Mouse (Mus musculus) kidney, postnatal 0 days (tissue): ENCODE results near the gene Fxyd4. TPM values are rescaled to one million over a fixed set of nuclear protein-coding genes. Genes with fewer than 3 reads are reported as not detected.

Source experiments
- ATAC-seq: fragments of 200-750 bp; cut with Nextera tagmentation; replicated peaks from 2 replicates; pipeline ENCODE4 v1.8.0; 2017; ENCODE audit warnings: low read depth, moderate number of reproducible peaks, moderate TSS enrichment, moderate library complexity; ENCODE audit not compliant: low FRiP score
- DNase-seq: peaks from one replicate; pipeline ENCODE4 v3.0.0-alpha.2; 2016; ENCODE audit warnings: low spot score
- H3K27ac ChIP-seq: fragments of 300-500 bp; sonication (generic); 2 replicates; pipeline ENCODE4 v1.5.1; 2014; ENCODE audit warnings: mild to moderate bottlenecking
- H3K27me3 ChIP-seq: fragments of 300-500 bp; sonication (generic); 2 replicates; pipeline ENCODE4 v1.6.1; 2014; ENCODE audit warnings: low read length, mixed read lengths; ENCODE audit not compliant: insufficient read depth
- H3K36me3 ChIP-seq: fragments of 300-500 bp; sonication (generic); 2 replicates; pipeline ENCODE4 v1.6.1; 2014; ENCODE audit warnings: low read length, mixed read lengths; ENCODE audit not compliant: insufficient read depth
- H3K4me1 ChIP-seq: fragments of 300-500 bp; sonication (generic); replicated peaks from 2 replicates; pipeline ENCODE4 v1.6.1; 2014; ENCODE audit warnings: antibody characterized with exemption, low read length, mixed read lengths; ENCODE audit not compliant: insufficient read depth
- H3K4me2 ChIP-seq: fragments of 300-500 bp; sonication (generic); 2 replicates; pipeline ENCODE4 v1.6.1; 2014; ENCODE audit warnings: mild to moderate bottlenecking, low read length, moderate library complexity, mixed read lengths
- H3K4me3 ChIP-seq: fragments of 300-500 bp; sonication (generic); replicated peaks from 2 replicates; pipeline ENCODE4 v1.5.1; 2014; ENCODE audit warnings: low read depth, low read length
- H3K9ac ChIP-seq: fragments of 300-500 bp; sonication (generic); 2 replicates; pipeline ENCODE4 v1.6.1; 2014; ENCODE audit warnings: low read depth, low read length
- H3K9me3 ChIP-seq: fragments of 300-500 bp; sonication (generic); replicated peaks from 2 replicates; pipeline ENCODE4 v1.6.1; 2016; ENCODE audit warnings: low read length, inconsistent platforms, mixed read lengths
- CTCF ChIP-seq: IDR thresholded peaks from 2 replicates; pipeline ENCODE4 v1.5.1; 2016; ENCODE audit warnings: antibody characterized with exemption, low read depth, mild to moderate bottlenecking, moderate library complexity
- WGBS: fragments of 180-500 bp; shearing (Covaris S2); extraction: QIAGEN DNeasy Blood & Tissue Kit; methylation state at CpG from one replicate; pipeline ENCODE4 v1.1.7; 2014; 5-methylcytosine and 5-hydroxymethylcytosine counted together
- polyA plus RNA-seq: library from polyadenylated mRNA; unstranded; fragments of >200 nt; fragmentation: Nextera tagmentation; extraction: Ambion mirVana; gene quantifications from 2 replicates; pipeline ENCODE4 v1.2.1, GENCODE M21; 2015

Gene Fxyd4
- polyA plus RNA-seq, 1 experiment from 2014 or later = 222 TPM

- H3K9me3 ChIP-seq = no peaks in the 10 kb centered on the region
- no peak for ATAC-seq
- no peak overlapping the region for H3K9ac ChIP-seq
- DNase-seq = no peak
- H3K36me3 ChIP-seq = no peaks in the 10 kb centered on the region
- TF ChIP-seq CTCF = no peak
- peaks cover 26% of the 10 kb centered on the region; the same call in 1 of the 2 replicates for H3K4me1 ChIP-seq
- H3K27ac ChIP-seq = no peak overlapping the region
- no peak overlapping the region for H3K4me3 ChIP-seq
- no peak overlapping the region for H3K4me2 ChIP-seq
- H3K27me3 ChIP-seq = no peaks in the 10 kb centered on the region
Observed at GRCm38 (mm10) chr6:117914541-117914940, 23.0 kb downstream of the Fxyd4 start.

- WGBS = 79% methylated on average over 6 of the region's 6 CpGs
- Histone ChIP-seq H3K9ac (no peak overlapping the region), H3K27ac (no peak overlapping the region), H3K4me3 (no peak overlapping the region), H3K4me2 (no peak overlapping the region), H3K36me3 (no peaks in the 10 kb centered on the region), H3K27me3 (no peaks in the 10 kb centered on the region), H3K4me1 (peaks cover 10% of the 10 kb centered on the region; the same call in 1 of the 2 replicates), H3K9me3 (no peaks in the 10 kb centered on the region)
- ATAC-seq (no peak), DNase-seq (no peak)
- TF ChIP-seq CTCF = no peak
Observed at GRCm38 (mm10) chr6:117910120-117910661, 27.3 kb downstream of the Fxyd4 start.

GRCm38 (mm10) chr6:117908424-117908900 is 29.0 kb downstream of the Fxyd4 start:
- no peak for TF ChIP-seq CTCF
- H3K4me1 ChIP-seq = peaks cover 10% of the 10 kb centered on the region; the same call in 1 of the 2 replicates
- WGBS = 0% methylated on average over 14 of the region's 14 CpGs
- H3K9me3 ChIP-seq = no peaks in the 10 kb centered on the region
- peak overlapping the region; percentile 92 for H3K4me2 ChIP-seq
- DNase-seq = peak; percentile 32
- no peaks in the 10 kb centered on the region for H3K27me3 ChIP-seq
- peak overlapping the region; percentile 99 for H3K27ac ChIP-seq
- peak overlapping the region; percentile 88 for H3K4me3 ChIP-seq
- no peaks in the 10 kb centered on the region for H3K36me3 ChIP-seq
- peak overlapping the region; percentile 99 for H3K9ac ChIP-seq
- no peak for ATAC-seq

GRCm38 (mm10) chr6:117907979-117908355 is 29.5 kb downstream of the Fxyd4 start:
- 0% methylated on average over 26 of the region's 26 CpGs for WGBS
- TF ChIP-seq CTCF = no peak
- Histone ChIP-seq H3K9me3 (no peaks in the 10 kb centered on the region), H3K4me2 (peak overlapping the region; percentile 92), H3K9ac (peak overlapping the region; percentile 99), H3K27me3 (no peaks in the 10 kb centered on the region), H3K4me3 (peak overlapping the region; percentile 88), H3K36me3 (no peaks in the 10 kb centered on the region), H3K4me1 (peaks cover 10% of the 10 kb centered on the region; the same call in 1 of the 2 replicates), H3K27ac (peak overlapping the region; percentile 99)
- ATAC-seq = no peak
- DNase-seq = peak; percentile 32

DNA sequence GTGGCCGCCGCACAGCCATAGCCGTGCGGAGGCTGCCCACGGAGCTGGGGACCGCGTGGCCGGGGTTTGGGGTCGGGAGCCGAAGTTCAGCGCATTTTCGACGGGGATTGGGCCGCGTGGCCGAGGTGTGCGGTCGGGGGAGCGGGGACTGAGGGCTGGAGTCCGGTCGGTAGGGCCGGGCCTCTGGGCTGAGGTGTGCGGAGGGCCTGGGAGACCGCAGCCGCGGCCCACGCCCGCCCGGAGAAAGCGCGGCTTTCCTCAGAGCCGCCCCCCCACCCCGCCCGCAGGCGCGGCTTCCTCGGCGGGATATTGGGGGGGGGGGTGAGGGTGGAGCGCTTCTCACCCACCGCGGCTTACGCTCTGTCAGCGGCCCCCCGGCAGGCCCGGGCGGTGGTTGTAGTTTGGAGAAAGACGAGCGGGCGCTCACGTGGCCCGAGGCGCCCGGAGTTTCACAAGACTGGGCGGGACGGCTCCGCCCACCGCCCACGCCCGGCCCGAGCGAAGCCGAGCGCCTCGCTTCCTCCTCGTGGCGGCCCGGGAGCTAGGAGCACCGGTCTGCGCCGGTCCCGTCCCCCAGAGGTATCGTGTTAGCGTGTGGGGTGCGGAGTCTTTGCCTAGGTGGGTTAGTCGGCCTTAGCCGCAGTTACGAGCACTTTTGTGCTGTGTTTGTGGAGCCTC is 30.1 kb downstream of the Fxyd4 start:
- peak overlapping the region; percentile 99 for H3K27ac ChIP-seq

DNA sequence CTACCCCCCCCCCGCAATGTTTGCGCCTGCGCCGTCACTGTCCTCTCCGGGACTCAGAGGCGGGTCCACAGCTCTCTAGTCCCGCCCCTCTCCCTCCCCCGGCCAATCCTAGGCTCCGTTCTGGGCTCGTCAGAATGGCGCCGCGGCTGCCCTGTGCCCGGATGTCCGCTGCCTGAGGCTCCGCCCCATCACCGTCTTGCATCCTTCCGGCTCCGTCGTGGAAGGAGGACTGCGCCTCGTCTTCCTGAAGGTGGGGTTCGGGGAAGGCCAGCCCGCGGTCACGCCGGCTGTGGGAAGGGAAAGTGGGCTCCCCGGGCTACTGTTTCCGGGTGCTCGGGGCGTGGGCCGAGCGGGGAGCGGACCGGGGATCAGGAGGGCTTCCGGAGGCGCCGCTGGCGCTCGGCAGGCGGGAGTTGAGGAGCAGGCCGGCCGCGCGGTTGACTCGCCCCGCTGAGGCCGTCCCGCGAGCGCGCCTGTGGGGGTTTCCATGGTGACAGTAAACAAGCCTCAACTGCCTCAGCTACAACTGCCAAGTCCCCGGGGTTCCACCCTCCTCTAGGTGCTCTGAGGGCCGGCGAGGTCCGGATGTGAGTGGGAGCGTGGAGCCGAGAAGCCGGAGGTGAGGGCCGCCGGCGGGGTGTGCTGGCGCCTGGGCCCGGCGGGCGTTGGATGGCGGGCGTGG is 30.8 kb downstream of the Fxyd4 start:
- no peaks in the 10 kb centered on the region for H3K27me3 ChIP-seq
- H3K36me3 ChIP-seq = no peaks in the 10 kb centered on the region
- peaks cover 10% of the 10 kb centered on the region; the same call in 1 of the 2 replicates for H3K4me1 ChIP-seq
- ATAC-seq (peak; percentile 94), DNase-seq (peak; percentile 99)
- H3K27ac ChIP-seq = peak overlapping the region; percentile 99
- H3K4me2 ChIP-seq = peak overlapping the region; percentile 92
- H3K9me3 ChIP-seq = no peaks in the 10 kb centered on the region
- peak overlapping the region; percentile 99 for H3K9ac ChIP-seq
- TF ChIP-seq CTCF = no peak
- peak overlapping the region; percentile 88 for H3K4me3 ChIP-seq
- WGBS = 1% methylated on average over 68 of the region's 68 CpGs

More for the DNA sequence above, 30.1 kb downstream of the Fxyd4 start:
- no peaks in the 10 kb centered on the region for H3K9me3 ChIP-seq
- H3K4me3 ChIP-seq = peak overlapping the region; percentile 88
- peak; percentile 84 for ATAC-seq
- H3K4me2 ChIP-seq = peak overlapping the region; percentile 92
- peak; percentile 93 for DNase-seq
- no peak for TF ChIP-seq CTCF
- under 1% methylated on average over 57 of the region's 77 CpGs for WGBS
- peak overlapping the region; percentile 99 for H3K9ac ChIP-seq
- H3K4me1 ChIP-seq = peaks cover 10% of the 10 kb centered on the region; the same call in 1 of the 2 replicates
- H3K27me3 ChIP-seq = no peaks in the 10 kb centered on the region
- no peaks in the 10 kb centered on the region for H3K36me3 ChIP-seq
